Mouse (Mus musculus) embryonic facial prominence, embryonic 13.5 days (tissue): ENCODE data around the gene Galnt17. TPM values are rescaled to one million over a fixed set of nuclear protein-coding genes. Genes with fewer than 3 reads are reported as not detected.

Experiments
- ATAC-seq: fragments of 200-750 bp; cut with Nextera tagmentation; 2 replicates; pipeline ENCODE4 v1.8.0; 2017; ENCODE audit warnings: low read depth; ENCODE audit not compliant: insufficient number of reproducible peaks, insufficient read depth, low FRiP score, low TSS enrichment
- H3K27ac ChIP-seq: fragments of 300-500 bp; sonication (generic); 2 replicates; pipeline ENCODE4 v1.5.1; 2015; ENCODE audit warnings: moderate library complexity, mild to moderate bottlenecking, inconsistent platforms
- H3K27me3 ChIP-seq: fragments of 300-500 bp; sonication (generic); 2 replicates; pipeline ENCODE4 v1.6.1; 2015; ENCODE audit warnings: mild to moderate bottlenecking, inconsistent platforms
- H3K36me3 ChIP-seq: fragments of 300-500 bp; sonication (generic); 2 replicates; pipeline ENCODE4 v1.6.1; 2015; ENCODE audit warnings: mild to moderate bottlenecking, inconsistent platforms
- H3K4me1 ChIP-seq: fragments of 300-500 bp; sonication (generic); 2 replicates; pipeline ENCODE4 v1.6.1; 2015; ENCODE audit warnings: inconsistent platforms
- H3K4me2 ChIP-seq: fragments of 300-500 bp; sonication (generic); 2 replicates; pipeline ENCODE4 v1.6.1; 2015; ENCODE audit warnings: moderate library complexity, mild to moderate bottlenecking, inconsistent platforms
- H3K4me3 ChIP-seq: fragments of 300-500 bp; sonication (generic); 2 replicates; pipeline ENCODE4 v1.5.1; 2015; ENCODE audit warnings: mild to moderate bottlenecking, inconsistent platforms
- H3K9ac ChIP-seq: fragments of 300-500 bp; sonication (generic); 2 replicates; pipeline ENCODE4 v1.6.1; 2015; ENCODE audit warnings: mild to moderate bottlenecking, inconsistent platforms
- H3K9me3 ChIP-seq: fragments of 300-500 bp; sonication (generic); 2 replicates; pipeline ENCODE4 v1.6.1; 2016; ENCODE audit warnings: inconsistent platforms
- WGBS: fragments of 180-500 bp; shearing (Covaris S2); methylation state at CpG from one replicate; pipeline ENCODE4 v1.1.7; 2015; ENCODE audit warnings: mixed read lengths; 5-methylcytosine and 5-hydroxymethylcytosine counted together
- polyA plus RNA-seq: library from polyadenylated mRNA; unstranded; fragments of >200 nt; fragmentation: Nextera tagmentation; extraction: Ambion mirVana; gene quantifications from 2 replicates; pipeline ENCODE4 v1.2.1, GENCODE M21; 2015

Gene Galnt17
- polyA plus RNA-seq, 1 experiment from 2014 or later = 3.6 TPM

- WGBS = 80% methylated on average over 16 of the region's 16 CpGs
- ATAC-seq = no peak
These were observed 14.4 kb downstream of the Galnt17 start for GRCm38 (mm10) chr5:131293726-131294449.

DNA sequence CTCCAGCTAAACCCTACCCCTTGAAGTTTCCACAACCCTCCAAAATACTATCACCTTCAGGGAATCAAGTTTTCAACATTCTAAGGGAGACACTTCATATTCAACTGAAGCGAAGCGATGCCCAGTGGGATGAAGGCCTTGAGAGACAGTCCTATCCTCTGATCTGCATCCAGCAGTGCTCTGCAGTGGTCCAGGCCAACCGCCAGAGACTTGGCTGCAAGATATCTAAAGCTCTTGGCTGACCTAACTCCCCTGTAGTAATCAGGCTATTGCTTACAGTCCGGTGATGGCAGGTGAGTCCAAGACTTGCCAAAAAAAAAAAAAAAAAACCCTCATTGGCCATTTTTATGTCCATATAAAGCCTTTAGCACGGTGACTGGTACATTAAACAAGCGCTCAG, 21.2 kb downstream of the Galnt17 start:
- H3K9me3 ChIP-seq = no peaks in the 10 kb centered on the region
- no peaks in the 10 kb centered on the region for H3K4me1 ChIP-seq
- no peak overlapping the region for H3K4me3 ChIP-seq
- H3K9ac ChIP-seq = no peak overlapping the region
- no peak overlapping the region for H3K4me2 ChIP-seq
- ATAC-seq = no peak
- no peak overlapping the region for H3K27ac ChIP-seq
- 89% methylated on average over 6 of the region's 6 CpGs for WGBS
- no peaks in the 10 kb centered on the region for H3K27me3 ChIP-seq
- H3K36me3 ChIP-seq = no peaks in the 10 kb centered on the region

More at GRCm38 (mm10) chr5:131293726-131294449, 14.4 kb downstream of the Galnt17 start:
- no peak overlapping the region for H3K9ac ChIP-seq
- H3K27me3 ChIP-seq = no peaks in the 10 kb centered on the region
- H3K9me3 ChIP-seq = no peaks in the 10 kb centered on the region
- H3K4me2 ChIP-seq = no peak overlapping the region
- H3K36me3 ChIP-seq = no peaks in the 10 kb centered on the region
- H3K27ac ChIP-seq = no peak overlapping the region
- H3K4me1 ChIP-seq = no peaks in the 10 kb centered on the region
- H3K4me3 ChIP-seq = no peak overlapping the region

- Histone ChIP-seq H3K36me3 (no peaks in the 10 kb centered on the region), H3K9ac (no peak overlapping the region), H3K4me2 (no peak overlapping the region), H3K27ac (no peak overlapping the region), H3K27me3 (no peaks in the 10 kb centered on the region), H3K4me1 (no peaks in the 10 kb centered on the region), H3K9me3 (no peaks in the 10 kb centered on the region), H3K4me3 (no peak overlapping the region)
- no peak for ATAC-seq
- 86% methylated on average over 2 of the region's 2 CpGs for WGBS
These were observed 21.6 kb downstream of the Galnt17 start for GRCm38 (mm10) chr5:131286680-131287079.

DNA sequence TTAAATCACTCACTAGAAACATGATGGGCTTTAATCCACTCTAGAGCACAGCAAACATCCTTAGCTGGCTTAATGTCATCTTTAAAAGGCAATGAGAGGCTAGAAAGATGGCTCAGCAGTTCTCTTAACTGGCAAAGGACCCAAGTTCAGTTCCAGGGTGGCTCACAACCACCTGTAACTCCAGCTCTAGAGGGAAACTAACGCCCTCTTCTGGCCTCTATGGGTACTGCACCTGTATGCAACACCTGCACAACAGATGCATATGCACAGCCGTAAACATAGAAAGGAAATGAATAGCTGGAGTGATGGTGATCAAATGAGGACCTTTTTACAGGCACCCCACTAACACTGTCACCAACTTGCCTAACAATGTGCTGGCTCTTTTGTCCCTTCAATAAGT, 27.9 kb downstream of the Galnt17 start:
- Histone ChIP-seq H3K4me2 (no peak overlapping the region), H3K4me1 (peaks cover 4% of the 10 kb centered on the region; the same call in 1 of the 2 replicates), H3K9me3 (0 out of 2 replicates have a peak, but pooled peaks cover 2% of the 10 kb centered on the region), H3K9ac (no peak overlapping the region), H3K4me3 (no peak overlapping the region), H3K27me3 (no peaks in the 10 kb centered on the region), H3K36me3 (no peaks in the 10 kb centered on the region), H3K27ac (no peak overlapping the region)
- WGBS = 48% methylated on average over 2 of the region's 2 CpGs
- no peak for ATAC-seq

DNA sequence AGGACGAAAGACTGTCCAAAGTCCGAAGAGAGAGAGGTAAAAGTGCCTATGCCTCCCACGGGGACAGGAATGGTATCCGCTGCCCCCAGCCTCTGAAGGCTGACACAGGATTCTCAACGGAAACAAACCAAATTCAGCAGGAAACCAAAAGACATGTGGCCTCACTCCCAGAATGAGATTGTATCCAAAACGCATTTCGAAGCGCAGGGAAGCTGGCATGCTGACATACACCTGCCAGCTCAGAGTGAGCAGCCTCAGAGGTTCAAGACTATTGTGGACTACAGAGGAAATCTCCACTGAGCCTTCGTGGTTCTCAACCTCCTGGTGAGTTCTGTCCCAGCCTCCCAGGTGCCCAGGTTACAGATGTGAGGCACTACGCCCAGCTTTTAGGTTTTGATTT, 29.0 kb downstream of the Galnt17 start:
- no peaks in the 10 kb centered on the region for H3K36me3 ChIP-seq
- H3K27ac ChIP-seq = no peak overlapping the region
- WGBS = 76% methylated on average over 10 of the region's 10 CpGs
- no peak overlapping the region for H3K9ac ChIP-seq
- no peak overlapping the region for H3K4me2 ChIP-seq
- H3K4me1 ChIP-seq = peaks cover 4% of the 10 kb centered on the region; the same call in 1 of the 2 replicates
- H3K9me3 ChIP-seq = 0 out of 2 replicates have a peak, but pooled peaks cover 2% of the 10 kb centered on the region
- H3K27me3 ChIP-seq = no peaks in the 10 kb centered on the region
- no peak overlapping the region for H3K4me3 ChIP-seq
- ATAC-seq = no peak

GRCm38 (mm10) chr5:131277227-131277626, 31.1 kb downstream of the Galnt17 start:
- H3K27me3 ChIP-seq = no peaks in the 10 kb centered on the region
- 41% methylated on average over 7 of the region's 7 CpGs for WGBS
- H3K4me3 ChIP-seq = no peak overlapping the region
- peaks cover 4% of the 10 kb centered on the region; the same call in 1 of the 2 replicates for H3K4me1 ChIP-seq
- H3K9ac ChIP-seq = no peak overlapping the region
- H3K36me3 ChIP-seq = no peaks in the 10 kb centered on the region
- no peak for ATAC-seq
- no peak overlapping the region for H3K4me2 ChIP-seq
- H3K27ac ChIP-seq = no peak overlapping the region
- H3K9me3 ChIP-seq = 0 out of 2 replicates have a peak, but pooled peaks cover 2% of the 10 kb centered on the region

- no peaks in the 10 kb centered on the region for H3K36me3 ChIP-seq
- no peak overlapping the region for H3K4me2 ChIP-seq
- H3K27me3 ChIP-seq = no peaks in the 10 kb centered on the region
- no peak for ATAC-seq
- no peak overlapping the region for H3K4me3 ChIP-seq
- no peak overlapping the region for H3K9ac ChIP-seq
- 80% methylated on average over 2 of the region's 2 CpGs for WGBS
- no peaks in the 10 kb centered on the region for H3K9me3 ChIP-seq
- no peak overlapping the region for H3K27ac ChIP-seq
- peaks cover 8% of the 10 kb centered on the region for H3K4me1 ChIP-seq
These were observed 42.0 kb downstream of the Galnt17 start for GRCm38 (mm10) chr5:131266291-131266690.

DNA sequence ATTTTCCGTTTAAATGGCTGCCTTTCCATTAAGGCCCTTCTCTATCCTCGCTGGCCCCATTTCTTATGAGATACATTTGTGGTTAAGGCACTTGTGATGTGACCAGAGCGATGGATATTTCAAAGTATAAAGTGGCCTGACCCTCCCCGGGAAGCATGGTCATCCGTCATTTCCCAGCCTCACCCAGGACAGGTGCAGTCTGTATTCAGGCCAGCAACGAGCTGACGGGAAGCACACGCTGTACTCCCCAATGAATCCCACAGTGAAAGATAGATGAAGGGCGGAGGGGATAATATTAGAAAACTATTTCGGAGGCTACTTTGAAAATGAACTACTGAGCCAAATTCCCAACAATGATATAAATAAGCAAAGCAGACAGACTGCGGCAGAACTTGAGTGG, 44.2 kb downstream of the Galnt17 start:
- WGBS = 83% methylated on average over 11 of the region's 11 CpGs
- ATAC-seq = no peak

DNA sequence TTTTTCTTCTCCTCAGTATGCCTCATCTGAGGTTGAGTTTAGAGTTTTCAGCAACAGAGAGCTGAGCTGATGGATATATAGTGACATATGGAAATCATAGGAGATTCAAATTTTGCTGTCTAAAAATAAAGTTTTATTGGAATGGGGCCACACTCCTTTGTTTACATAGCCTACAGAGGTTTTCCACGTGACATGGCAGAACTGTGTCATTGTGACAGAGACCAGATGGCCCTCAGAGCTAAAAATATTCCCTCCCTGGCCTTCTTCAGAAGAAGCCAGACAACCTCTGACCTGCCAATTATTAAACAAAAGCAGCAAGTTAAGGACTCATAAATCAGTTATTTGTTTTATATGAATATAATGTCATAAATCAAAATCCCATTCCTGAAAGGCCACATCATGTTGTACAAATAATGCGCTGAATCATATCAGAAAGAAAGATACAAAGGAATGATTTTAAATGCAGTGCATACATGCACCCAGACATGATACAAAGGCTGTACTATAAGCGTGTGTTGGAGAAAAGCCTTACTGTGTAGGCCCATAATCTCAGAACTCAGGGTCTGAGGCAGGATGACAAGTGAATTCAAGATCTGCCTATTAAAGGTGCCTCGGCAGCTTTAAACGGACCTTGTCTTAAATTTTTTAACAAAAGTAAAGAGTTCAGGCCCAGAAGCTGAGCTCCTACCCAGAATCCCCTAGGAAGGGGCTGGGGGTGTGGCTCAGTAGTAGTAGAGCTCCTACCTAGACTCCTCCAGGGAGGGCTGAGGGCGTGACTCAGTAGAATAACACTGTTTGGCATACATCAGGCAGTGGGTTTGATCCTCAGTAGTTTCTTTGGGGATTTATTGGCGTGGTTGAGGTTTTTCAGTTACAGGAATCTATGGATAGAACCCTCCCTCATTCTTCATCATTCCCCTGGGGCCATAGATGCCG, 57.3 kb downstream of the Galnt17 start:
- Histone ChIP-seq H3K27me3 (no peaks in the 10 kb centered on the region), H3K9me3 (no peaks in the 10 kb centered on the region), H3K36me3 (no peaks in the 10 kb centered on the region), H3K4me3 (no peak overlapping the region), H3K27ac (no peak overlapping the region), H3K4me1 (no peaks in the 10 kb centered on the region), H3K4me2 (no peak overlapping the region), H3K9ac (no peak overlapping the region)
- 73% methylated on average over 8 of the region's 8 CpGs for WGBS
- no peak for ATAC-seq

More for the DNA sequence above, 44.2 kb downstream of the Galnt17 start:
- H3K9me3 ChIP-seq = no peaks in the 10 kb centered on the region
- H3K9ac ChIP-seq = no peak overlapping the region
- no peaks in the 10 kb centered on the region for H3K36me3 ChIP-seq
- H3K27ac ChIP-seq = no peak overlapping the region
- peaks cover 8% of the 10 kb centered on the region for H3K4me1 ChIP-seq
- no peaks in the 10 kb centered on the region for H3K27me3 ChIP-seq
- H3K4me3 ChIP-seq = no peak overlapping the region
- H3K4me2 ChIP-seq = no peak overlapping the region

DNA sequence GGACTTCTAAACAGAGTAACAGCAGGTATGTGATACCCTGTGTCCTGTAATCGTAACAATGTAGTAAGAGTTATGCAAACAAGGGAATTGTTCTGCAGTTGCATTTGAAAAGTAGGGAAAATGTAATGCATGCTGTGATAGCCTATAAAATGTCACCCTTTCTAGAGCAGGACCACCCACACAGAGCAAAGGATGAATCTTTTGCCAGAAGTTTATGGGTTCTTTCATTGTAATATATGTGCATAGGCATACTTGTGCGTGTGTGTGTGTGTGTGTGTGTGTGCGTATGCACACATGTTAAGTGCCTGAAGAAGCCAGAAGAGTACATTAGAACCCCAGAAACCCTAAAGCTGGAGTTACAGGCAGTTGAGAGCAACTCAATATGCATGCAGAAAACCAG, 59.9 kb downstream of the Galnt17 start:
- H3K4me1 ChIP-seq = no peaks in the 10 kb centered on the region
- no peak for ATAC-seq
- WGBS = 76% methylated on average over 3 of the region's 3 CpGs

GRCm38 (mm10) chr5:131246591-131246990, 61.7 kb downstream of the Galnt17 start:
- H3K27ac ChIP-seq = no peak overlapping the region
- no peak overlapping the region for H3K9ac ChIP-seq
- WGBS = 92% methylated on average over 6 of the region's 6 CpGs
- H3K36me3 ChIP-seq = no peaks in the 10 kb centered on the region
- no peaks in the 10 kb centered on the region for H3K9me3 ChIP-seq
- H3K4me3 ChIP-seq = no peak overlapping the region
- H3K4me1 ChIP-seq = no peaks in the 10 kb centered on the region
- H3K4me2 ChIP-seq = no peak overlapping the region
- H3K27me3 ChIP-seq = no peaks in the 10 kb centered on the region
- ATAC-seq = no peak

More for the DNA sequence above, 59.9 kb downstream of the Galnt17 start:
- no peak overlapping the region for H3K27ac ChIP-seq
- H3K4me2 ChIP-seq = no peak overlapping the region
- H3K27me3 ChIP-seq = no peaks in the 10 kb centered on the region
- H3K36me3 ChIP-seq = no peaks in the 10 kb centered on the region
- no peaks in the 10 kb centered on the region for H3K9me3 ChIP-seq
- no peak overlapping the region for H3K4me3 ChIP-seq
- no peak overlapping the region for H3K9ac ChIP-seq
